In genomic region chr17:65950622-65951404, GRCm38 (mm10) we compare ENCODE assay signal across 8 mouse cellular contexts. TPM values are rescaled to one million over a fixed set of nuclear protein-coding genes. Genes with fewer than 3 reads are reported as not detected.
DNase-seq lines count a peak whose midpoint lies in the region; ATAC-seq lines count a peak whose summit lies in the region.

Gene Twsg1 (minus strand): TSS chr17:65951226.

- no peaks in the 10 kb centered on the region for H3K27me3 ChIP-seq in hindbrain, embryonic 12.5 days

- H3K9ac ChIP-seq in hindbrain, embryonic 12.5 days = peak within 1 kb of the TSS; percentile 94

- peaks cover 26% of the 10 kb centered on the region for H3K36me3 ChIP-seq in hindbrain, embryonic 12.5 days

- H3K4me3 ChIP-seq in hindbrain, embryonic 12.5 days = peak within 1 kb of the TSS; percentile 83

- H3K4me2 ChIP-seq in hindbrain, embryonic 12.5 days (replicated peaks) = peak within 1 kb of the TSS; percentile 62

- DNase-seq in Muller cell, postnatal 12 days (ENCODE audit: inconsistent ontology term) = peak; percentile 94
- peak; percentile 97 for DNase-seq in cerebellum, adult 9-11 months
- peak; percentile 76 to 87 for DNase-seq in frontal cortex, postnatal 10 days (ENCODE audit: low spot score in 2 of 2)
- peak; percentile 82 to 88 for DNase-seq in layer of hippocampus, postnatal 14 days (ENCODE audit: low spot score in 2 of 2)
- DNase-seq in lung, postnatal 14 days = peak; percentile 96
- DNase-seq in retina, adult 2 months (ENCODE audit: low read depth, low spot score) = peak; percentile 91
- peak; percentile 96 to 97 for DNase-seq in thymus, postnatal 36 days

- peaks cover 4% of the 10 kb centered on the region for H3K4me1 ChIP-seq in hindbrain, embryonic 12.5 days

- H3K9me3 ChIP-seq in hindbrain, embryonic 12.5 days (replicated peaks) = no peaks in the 10 kb centered on the region

- H3K27ac ChIP-seq in hindbrain, embryonic 12.5 days = peak within 1 kb of the TSS; percentile 87

- peak; percentile 96 for ATAC-seq in hindbrain, embryonic 12.5 days (ENCODE audit: low FRiP score)

- under 1% methylated on average over 82 of the region's 87 CpGs for WGBS in hindbrain, embryonic 12.5 days

RNA-seq across cellular contexts. Expression of gene Twsg1, which starts in this region (rescaled TPM):
- 100 and 108 TPM in 2 replicates for polyA plus RNA-seq in hindbrain, embryonic 12.5 days (2016; fragmentation: Nextera tagmentation; extraction: Ambion mirVana)
- total RNA-seq in layer of hippocampus, postnatal 14 days (2021) = 10 to 100 TPM; 24.6 to 34.4 TPM

Comparison
In these comparisons a context has a peak if more than half of its experiments do, and no peak if none do; other contexts are left out.
1. Peak in every context shown above with its lines: DNase-seq, ATAC-seq, H3K4me3 ChIP-seq and H3K27ac ChIP-seq.